Mouse (Mus musculus) cerebellum, postnatal 14 days (tissue): ENCODE data around the gene Prpf39.

Experiments
- DNase-seq, 2 experiments: peaks; one replicate each; pipeline ENCODE4 v3.0.0; 2021; ENCODE audit warnings: mixed read lengths in 2 of 2

Gene Prpf39

GRCm38 (mm10) chr12:65036190-65036870 lies at the start of gene Prpf39:
Gene Prpf39, plus strand, starts transcription at chr12:65036333.
- peak; percentile 94 to 96 for DNase-seq

DNA sequence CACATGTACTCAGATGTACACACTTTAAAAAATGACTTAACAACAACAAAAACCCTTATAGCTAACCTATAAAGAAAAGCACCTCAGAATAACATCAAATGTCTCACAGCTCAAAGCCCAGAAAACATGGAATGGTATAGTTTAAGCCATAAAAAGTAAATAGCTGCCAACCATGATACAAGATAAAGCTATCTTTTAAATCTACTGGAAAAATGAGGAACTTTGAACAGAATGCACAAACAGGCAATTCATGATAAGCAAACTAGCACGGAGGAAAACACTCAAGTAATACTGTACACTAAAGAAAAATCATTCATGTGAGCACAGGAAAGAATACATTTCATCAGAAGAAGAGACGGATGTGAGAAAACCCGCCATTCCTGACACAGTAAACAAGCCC lies 28.4 kb upstream of the Prpf39 start:
- DNase-seq: no peak

DNA sequence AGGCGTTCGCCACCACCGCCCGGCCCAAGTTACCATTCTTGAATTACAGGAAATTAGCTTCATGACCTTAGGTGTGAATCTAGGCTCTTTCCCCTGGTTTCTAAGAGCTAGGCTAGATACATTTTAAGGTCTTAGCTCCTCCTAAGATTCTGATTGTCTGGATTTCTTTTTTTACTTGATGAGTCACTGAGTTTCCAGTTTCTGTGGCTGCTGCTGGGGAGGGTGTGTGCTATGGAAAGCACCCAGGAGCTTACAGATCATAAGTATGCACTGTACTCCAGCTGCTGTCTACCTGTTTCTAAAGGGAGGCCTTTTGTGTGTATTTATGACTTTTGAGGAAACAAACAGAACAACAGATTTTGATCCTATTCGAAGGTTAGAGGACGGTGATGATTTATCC lies 13.3 kb upstream of the Prpf39 start:
- DNase-seq: no peak

DNA sequence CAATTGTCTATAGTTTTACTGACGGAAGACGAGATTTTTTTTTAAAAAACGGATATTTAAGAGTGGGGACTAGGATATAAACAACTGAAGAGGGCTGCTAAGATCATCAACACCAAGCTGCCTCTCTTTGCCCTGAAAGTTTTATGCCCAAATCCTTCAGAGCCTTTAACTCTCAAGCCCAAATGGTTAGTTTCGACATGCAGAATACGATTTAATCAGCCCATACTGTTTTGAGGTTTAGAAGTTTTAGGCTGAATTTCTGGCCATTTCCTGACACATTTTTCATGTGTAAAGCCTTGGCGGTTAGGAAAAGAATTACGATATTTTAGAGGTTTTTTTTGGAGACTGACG lies 319 bp upstream of the Prpf39 start:
- no peak for DNase-seq

DNA sequence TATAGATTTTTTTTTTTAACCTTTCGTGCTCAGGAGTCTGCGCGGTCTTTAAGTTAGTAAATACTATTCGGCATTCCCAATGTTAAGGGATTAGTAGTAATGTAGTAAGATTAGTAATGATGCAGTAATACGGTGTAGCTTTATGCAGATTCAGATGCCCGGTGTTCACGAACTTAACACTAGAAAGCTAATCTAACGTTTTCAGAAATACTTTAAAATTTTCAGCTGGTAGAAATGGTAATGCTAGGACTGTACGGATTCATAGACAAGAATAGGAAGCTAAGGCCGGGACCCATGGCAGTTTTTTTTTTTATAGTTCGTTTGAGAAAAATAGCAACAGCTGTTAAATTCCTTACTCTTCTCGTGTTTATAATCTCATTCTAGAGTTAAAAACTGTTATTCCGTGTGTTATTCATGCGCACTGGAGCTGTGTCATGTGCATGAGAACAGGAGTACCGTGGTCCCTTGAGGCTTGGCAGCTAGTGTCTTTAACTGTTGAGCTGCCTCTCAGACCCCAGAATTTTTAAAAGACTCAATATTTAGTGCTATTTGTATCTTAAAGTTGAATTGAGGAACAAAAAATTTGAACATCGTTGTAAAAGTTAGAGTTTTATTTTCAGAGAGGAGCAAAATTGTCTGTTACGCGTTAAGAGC lies 886 bp downstream of the Prpf39 start:
- DNase-seq: peak; percentile 7

- no peak for DNase-seq
Measured at GRCm38 (mm10) chr12:65037546-65037937, 1.4 kb downstream of the Prpf39 start.

DNA sequence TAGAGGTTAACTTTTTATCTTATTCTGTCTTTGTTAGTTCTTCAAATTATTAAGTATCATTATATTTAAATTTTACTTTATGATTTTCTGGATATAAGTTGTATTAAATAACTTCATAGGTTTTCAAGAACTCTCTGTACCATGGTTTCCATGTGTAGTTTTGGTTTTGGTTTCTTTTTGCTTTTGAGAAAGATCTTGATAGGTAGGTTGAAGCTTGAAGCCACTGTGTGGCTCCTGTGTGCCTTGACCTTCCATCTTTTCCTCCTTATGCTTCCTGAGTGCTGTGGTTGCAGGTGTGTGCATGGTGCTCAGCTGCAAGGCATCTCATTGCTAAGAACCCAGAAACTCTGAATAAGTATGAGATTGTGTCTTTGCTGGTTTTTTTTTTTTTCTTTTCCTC lies 12.7 kb downstream of the Prpf39 start:
- DNase-seq: no peak

DNA sequence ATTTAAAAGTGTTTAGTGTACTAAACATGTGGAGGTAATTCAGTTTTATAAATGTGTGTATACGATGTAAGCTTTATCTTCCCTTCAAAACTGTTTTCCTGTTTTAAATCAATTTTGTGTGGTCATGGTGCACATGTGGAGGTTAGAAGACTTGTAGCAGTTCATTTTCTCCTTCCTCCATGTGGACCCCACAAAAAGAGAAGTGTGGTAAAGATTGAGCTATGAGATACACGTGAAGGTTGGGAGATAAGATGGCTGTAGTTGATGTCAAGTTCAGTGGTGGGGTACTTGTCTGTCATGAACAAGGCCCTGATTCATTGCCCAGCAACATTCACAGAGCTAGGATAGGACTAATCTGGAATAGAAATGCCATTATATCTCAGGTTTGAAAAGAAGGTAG lies 22.1 kb downstream of the Prpf39 start:
- no peak for DNase-seq

DNA sequence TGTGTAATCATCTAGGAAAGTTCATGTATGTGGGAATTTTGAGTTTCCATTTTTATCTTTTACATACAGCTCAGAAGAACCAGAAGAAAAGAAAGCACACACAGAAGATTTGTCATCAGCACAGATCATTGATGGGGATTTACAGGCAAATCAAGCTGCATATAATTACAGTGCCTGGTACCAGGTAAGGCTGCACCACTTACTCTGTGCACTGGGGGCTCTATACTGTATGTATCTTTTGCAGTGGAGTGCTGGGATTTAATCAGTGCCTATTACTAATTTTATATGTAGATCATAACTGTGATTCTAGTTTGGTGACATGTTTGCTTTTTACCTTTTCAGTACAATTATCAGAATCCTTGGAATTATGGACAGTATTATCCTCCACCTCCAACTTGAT lies 24.9 kb downstream of the Prpf39 start:
- no peak for DNase-seq

DNA sequence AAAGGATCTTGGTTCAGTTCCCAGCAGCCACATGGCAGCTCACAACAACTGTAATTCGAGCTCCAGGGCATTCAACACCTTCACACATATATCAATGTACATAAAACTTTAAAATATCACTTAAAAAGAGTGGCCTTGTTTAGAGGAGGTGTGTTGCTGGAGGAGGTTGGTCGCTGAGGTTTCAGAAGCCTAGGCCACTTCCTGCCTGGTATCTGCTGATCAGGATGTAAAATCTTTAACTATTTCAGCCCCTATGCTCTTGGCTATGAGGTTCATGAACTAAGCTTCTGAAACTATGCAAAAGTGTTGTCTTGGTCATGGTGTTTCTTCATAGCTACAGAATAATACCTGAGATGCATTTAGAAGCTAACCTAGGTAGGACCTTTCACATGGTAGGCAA lies 29.1 kb downstream of the Prpf39 start:
- DNase-seq: no peak

DNA sequence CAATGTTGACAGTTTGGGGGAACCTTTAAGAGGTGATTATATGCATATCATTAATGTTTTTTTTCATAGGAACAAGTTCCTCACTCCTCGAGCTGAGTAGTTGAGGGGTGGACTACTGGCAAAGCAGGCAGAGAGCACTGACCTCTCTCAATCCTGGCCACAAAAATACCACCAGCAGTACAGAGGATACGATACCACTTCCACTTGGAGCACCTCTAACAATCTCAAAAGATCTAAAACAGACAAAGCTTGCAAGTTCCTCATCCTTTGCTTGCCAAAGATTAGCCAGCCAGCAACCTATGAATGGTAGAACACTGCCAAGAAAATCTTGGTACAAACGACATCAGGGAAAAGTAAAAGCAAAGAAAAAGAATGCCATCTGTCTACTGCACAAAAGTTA lies 30.1 kb downstream of the Prpf39 start:
- no peak for DNase-seq

GRCm38 (mm10) chr12:65068409-65068808 lies 32.3 kb downstream of the Prpf39 start:
- no peak for DNase-seq

DNA sequence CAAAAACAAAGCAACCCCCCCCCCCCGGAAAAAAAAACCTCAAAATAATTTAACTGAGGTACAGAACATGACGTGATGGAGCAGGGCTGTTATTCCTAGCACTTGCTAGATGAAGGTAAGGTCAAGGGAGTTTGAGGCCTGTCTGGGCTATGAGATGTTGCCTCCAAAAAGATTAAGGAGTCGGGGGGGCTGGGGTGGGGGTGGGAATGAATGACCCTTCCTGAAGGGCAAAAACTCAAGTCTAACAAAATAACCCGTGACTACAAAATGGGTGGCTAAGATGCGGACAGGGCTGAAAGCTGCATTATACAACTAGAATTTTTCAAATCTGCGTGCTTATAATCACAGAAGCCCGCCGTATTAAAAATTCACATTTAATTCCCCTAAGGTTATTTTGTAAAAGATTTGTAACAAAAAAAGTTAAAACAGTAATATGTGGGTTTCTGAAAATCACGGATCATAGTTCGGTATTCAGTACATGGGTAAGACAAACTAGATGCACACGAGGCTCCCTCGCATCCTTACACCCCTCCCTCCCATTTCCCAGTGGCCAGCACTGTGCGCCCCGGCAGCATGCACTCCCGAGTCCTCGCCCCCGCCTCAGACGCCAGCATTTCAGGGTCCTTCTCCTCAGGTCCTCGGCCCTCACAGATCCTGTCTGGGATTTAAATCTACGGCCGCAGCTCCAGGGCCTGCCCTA lies 36.9 kb downstream of the Prpf39 start:
- DNase-seq: peak in 1 of 2 experiments; percentile 4

DNA sequence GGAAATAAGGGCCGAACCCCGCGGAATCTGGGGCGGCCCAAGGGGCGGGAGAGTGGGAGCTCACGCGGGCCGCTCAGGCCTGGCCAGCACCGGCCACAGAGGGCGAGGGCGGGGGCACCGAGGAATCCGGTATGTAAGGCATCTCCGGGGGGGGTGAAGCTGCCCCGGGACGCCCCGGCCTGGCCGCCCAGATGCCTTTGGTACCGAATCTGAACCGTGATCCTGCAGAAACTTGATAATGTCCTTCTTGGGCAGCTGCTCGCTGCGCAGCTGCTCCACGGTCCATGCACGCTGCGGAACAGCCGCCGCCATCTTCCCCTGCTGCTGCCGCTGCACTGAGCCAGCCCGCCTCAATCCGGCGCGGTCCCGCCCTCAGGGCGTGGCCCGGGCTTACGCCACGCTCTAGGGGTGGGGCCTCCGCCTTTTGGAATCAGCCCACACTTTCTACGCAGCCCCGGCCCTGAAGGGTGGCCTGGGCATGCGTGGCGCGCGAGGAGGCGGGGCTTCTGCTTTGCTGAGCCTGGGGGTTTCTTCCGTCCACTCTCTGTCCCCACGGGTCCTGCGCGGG lies 37.6 kb downstream of the Prpf39 start, which contains the start of gene Fkbp3:
TSS of gene Fkbp3 (minus strand) at position 397 of the 568 bp plus-strand sequence.
- peak; percentile 97 to 99 for DNase-seq

DNA sequence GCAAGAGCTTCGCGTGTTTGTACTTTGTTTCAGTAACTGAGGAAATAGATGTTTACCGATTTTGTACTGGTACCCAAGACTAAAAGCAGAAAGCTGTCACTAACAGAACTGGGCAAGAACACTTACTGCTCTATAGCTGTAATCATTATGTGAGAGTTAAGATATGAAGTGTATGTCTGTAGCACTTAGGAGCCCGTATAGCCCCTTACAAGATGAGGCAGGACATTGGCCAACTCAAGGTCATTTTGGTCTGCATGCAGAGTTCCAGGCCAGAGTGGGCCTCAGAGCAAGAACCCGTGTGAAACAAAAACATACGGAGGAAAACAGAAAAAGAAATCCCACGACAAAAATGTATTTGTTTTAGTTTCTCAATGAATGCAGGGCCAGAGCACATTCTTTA lies 38.5 kb downstream of the Prpf39 start:
- peak in 1 of 2 experiments; percentile 15 for DNase-seq

DNA sequence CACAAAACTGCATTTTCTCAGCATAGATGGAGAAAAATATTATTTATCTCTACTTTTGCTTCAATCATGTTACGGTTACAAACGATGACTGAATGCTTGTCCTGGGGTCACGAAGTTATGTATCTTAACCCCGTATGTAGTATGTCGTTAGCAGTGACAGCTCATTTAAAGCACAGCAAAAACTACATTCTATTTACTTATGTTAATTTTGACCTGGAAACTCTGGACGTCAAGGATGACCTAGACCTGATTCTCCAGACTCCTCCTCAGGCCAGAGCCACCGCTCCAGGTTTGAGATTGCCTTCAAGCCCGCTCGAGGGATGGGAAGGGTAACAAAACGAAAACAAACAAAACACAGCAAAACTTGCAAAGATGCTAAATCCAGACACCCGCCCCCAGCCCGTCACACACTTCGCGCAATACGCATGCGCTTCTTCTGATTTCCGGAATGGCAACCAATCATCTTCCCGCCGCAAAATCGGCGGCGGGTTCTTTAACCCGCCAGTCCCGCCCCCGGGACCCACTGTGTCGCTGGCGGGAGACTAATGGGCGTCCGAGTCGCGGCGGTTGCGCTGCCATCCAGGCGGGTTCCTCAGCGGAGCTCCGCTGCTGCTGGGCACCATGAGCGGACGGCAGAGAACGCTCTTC lies 39.1 kb downstream of the Prpf39 start, which contains the start of gene Fancm:
TSS of gene Fancm (plus strand) at position 519 of the 648 bp plus-strand sequence.
- DNase-seq: peak; percentile 90 to 92

DNA sequence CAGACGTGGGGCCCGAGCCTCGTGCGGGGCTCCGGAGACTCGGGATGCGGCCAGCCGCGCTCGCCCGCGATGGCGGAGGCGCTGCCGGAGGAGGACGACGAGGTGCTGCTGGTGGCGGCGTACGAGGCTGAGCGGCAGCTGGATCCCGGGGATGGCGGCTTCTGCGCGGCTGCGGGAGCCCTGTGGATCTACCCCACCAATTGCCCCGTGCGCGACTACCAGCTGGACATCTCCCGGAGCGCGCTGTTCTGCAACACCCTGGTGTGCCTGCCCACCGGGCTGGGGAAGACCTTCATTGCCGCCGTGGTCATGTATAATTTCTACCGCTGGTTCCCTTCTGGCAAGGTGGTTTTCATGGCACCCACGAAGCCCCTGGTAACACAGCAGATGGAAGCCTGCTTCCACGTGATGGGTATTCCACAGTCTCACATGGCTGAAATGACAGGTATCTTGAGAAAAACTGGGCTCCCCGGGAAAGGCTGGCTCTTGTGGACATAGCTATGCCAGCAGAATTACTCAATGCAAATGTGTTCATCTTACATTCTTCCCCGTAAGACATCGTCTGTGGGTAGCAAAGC lies 39.7 kb downstream of the Prpf39 start:
- DNase-seq: no peak

DNA sequence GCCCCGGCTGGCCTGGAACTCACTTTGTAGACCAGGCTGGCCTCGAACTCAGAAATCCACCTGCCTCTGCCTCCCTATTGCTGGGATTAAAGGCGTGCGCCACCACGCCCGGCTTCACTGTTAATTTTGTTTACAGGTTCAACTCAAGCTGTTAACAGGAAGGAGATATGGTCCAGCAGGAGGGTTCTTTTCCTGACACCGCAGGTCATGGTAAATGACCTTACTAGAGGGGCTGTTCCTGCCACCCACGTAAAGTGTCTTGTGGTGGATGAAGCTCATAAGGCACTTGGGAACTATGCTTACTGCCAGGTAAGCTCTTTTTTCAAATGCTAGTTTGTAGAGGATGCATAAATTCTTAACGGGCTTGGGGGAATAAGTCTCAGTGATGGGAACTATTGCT lies 40.8 kb downstream of the Prpf39 start:
- no peak for DNase-seq

DNA sequence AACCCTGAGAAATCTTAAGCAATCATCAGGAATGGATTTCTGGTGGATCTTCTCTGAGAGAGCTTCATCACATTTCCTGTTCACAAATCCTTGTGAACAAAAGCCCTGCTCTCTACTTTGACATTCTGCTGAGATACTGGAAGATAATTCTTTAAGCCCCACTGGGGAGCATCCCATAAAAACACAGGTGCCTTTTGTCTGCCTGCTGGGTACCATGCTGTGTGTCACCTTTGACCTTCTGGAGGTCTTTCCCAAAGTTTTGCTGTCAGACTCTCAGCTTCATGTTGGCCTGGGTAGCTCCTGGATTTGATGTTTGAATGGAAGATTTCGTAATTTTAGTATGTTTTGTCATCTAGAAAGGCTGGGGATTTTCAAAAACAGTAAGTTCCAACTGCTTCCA lies 72.6 kb downstream of the Prpf39 start:
- no peak for DNase-seq

- DNase-seq: no peak
Measured at GRCm38 (mm10) chr12:65111503-65111902, 75.4 kb downstream of the Prpf39 start.

DNA sequence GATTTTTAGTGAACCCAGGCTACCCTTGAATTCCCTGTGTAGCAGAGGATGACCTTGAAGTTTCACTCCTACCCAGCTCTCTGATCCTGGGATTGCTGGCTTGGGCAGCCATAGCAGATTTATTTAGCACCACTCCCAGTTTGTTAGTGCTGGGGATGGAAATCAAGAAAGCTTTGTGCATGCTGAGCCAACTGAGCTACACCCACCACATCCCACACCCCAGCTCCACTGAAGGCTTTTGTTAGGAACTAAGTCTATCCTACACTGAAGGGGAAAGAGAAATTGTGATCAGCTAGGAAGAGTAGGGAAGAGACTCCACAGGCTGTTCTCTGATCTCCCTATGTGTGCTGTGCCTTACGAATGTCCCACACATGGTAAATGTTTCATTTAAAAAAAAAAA lies 76.7 kb downstream of the Prpf39 start:
- no peak for DNase-seq
